Mouse (Mus musculus) liver, embryonic 14.5 days (tissue): ENCODE measurements around the gene Ptpn14.

Source experiments
- CTCF ChIP-seq: IDR thresholded peaks from 2 replicates; pipeline ENCODE4 v1.5.1; 2016; ENCODE audit warnings: antibody characterized with exemption, low read depth, control low read depth
- EP300 ChIP-seq: IDR thresholded peaks from 2 replicates; pipeline ENCODE4 v1.6.1; 2016; ENCODE audit warnings: antibody characterized with exemption, low read depth

- TF ChIP-seq CTCF (no peak), EP300 (no peak)
Measured at GRCm38 (mm10) chr1:189867497-189867896, 139.4 kb downstream of the Ptpn14 start.
